Mouse (Mus musculus) liver (tissue): ENCODE measurements around the gene Ppa2.

Source experiments
- DNase-seq: peaks from one replicate; pipeline ENCODE4 v3.0.0-alpha.2; 2020; ENCODE audit warnings: mixed read lengths

Gene Ppa2

GRCm38 (mm10) chr3:133309954-133310808 lies at the start of gene Ppa2:
TSS of gene Ppa2 (plus strand) at chr3:133310110.
- peak; percentile 82 for DNase-seq

DNA sequence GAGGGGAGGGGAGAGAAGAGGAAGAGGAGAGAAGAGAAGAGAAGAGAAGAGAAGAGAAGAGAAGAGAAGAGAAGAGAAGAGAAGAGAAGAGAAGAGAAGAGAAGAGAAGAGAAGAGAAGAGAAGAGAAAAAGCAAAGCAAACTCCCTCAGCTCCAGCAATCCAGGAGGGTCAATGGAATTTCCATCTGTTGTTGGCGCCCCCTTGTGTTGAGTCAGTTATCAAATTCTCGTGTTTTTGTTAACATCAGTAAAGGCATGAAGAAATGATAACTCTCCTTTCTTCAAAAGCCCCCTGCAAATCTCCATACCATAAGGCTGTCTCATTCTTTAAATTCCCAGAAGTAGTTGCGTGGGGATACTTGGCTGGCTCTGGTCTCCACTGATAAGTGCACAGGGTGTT lies 38.0 kb upstream of the Ppa2 start:
- DNase-seq = peak; percentile 53

DNA sequence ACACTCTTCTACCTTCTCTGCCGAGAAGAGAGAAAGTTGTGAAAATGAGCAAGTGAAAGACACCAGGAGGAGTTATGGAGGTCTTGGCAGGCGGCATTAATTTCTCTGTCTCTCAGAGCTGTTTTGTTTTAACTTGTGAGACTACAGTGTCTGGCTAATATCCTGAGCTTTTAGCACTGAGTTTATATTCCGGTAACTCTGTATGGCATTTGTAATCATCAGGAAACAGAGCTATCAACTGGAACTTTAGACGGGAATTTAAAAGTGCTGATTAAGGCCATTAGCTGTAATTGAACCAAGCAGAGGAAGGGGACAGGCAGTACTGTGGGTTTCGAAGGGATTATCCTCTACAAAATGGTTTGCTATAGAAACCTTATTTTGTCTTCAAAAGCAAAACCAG lies 25.3 kb upstream of the Ppa2 start:
- DNase-seq = no peak

- DNase-seq = no peak
These were observed 21.1 kb upstream of the Ppa2 start for GRCm38 (mm10) chr3:133288795-133289194.

- DNase-seq = no peak
These were observed 5.6 kb upstream of the Ppa2 start for GRCm38 (mm10) chr3:133304328-133304727.

GRCm38 (mm10) chr3:133308361-133308760 lies 1.5 kb upstream of the Ppa2 start:
- DNase-seq = no peak

- DNase-seq = no peak
These were observed 551 bp upstream of the Ppa2 start for GRCm38 (mm10) chr3:133309359-133309758.

DNA sequence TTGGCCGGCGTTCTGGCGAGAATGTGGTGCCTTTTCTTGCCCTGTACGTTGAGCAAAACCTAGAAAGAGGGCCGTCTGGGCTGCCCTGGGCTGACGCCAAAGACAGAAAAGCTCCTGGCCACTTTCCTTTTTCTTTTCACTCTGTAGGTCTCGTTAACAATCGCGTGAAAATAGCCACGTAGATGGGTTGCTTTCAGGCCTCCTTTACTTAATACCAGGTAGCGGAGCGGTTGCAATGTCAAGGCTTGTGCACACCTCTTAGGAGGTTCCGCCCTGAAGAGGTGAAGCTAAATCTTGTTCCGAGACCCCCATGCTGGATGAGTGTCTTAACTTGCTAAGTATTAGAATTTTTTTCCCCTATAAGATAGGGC lies 884 bp downstream of the Ppa2 start:
- no peak for DNase-seq

DNA sequence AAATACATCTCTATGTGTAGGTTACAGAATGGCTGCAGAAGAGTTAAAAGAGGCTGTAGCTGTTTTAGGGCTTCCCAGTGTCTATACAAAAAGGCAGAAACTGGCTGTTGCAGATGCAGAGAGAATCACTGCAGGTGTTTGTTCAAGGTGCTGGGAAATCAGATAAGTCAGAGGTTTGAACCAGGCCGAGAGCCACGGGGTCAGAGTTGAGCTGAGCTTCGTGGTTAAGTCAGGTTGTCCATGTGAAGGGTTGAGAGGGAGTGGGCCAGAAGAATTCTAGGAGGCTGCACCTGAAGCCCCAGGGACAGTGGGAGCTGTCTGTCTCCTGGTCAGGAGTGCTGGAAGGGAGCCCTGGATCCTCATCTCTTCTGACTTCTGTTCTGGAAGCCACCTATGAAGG lies 2.4 kb downstream of the Ppa2 start:
- no peak for DNase-seq

GRCm38 (mm10) chr3:133312850-133313249 lies 2.9 kb downstream of the Ppa2 start:
- DNase-seq = peak; percentile 24

- DNase-seq = no peak
These were observed 3.7 kb downstream of the Ppa2 start for GRCm38 (mm10) chr3:133313491-133314199.

DNA sequence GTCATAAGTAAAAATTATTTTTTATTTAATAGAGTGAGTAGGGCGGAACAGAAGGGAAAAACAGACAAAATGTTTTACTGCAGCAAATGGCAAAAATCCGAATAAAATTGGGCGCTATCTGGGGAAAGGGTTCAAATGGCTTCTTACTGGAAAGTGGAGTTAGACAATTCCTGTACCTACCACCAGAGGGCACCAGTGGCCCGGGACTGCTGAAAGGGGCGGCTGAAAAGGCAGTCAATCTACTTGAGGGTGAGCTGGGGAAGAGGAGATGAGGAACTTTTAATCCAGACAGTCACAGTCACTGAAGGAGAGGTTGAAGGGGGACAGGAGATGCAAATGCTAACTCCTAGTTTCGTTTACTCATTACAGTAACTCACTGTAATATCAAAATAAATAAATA lies 4.6 kb downstream of the Ppa2 start:
- DNase-seq = peak; percentile 73

DNA sequence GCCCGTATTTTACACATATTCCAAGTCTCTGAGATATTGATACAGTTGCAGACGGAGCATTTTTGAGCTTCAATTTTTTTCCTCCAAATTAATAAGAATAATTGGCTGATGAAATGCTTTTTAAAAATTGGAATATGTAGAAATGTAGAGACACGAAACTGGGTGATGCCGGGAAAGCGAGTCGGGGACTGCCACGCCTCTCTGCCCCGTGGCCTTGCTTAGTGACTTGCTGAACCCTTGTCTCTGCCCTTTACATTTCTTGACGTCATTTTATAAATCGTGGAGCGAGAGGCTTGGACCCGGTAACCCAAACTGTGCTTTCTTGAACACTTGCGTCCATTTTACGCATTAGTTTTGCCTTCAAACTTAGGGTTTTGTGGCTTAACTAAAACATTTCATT lies 5.1 kb downstream of the Ppa2 start:
- no peak for DNase-seq

- no peak for DNase-seq
These were observed 5.7 kb downstream of the Ppa2 start for GRCm38 (mm10) chr3:133315647-133316046.

GRCm38 (mm10) chr3:133317845-133318244 lies 7.9 kb downstream of the Ppa2 start:
- DNase-seq = no peak

DNA sequence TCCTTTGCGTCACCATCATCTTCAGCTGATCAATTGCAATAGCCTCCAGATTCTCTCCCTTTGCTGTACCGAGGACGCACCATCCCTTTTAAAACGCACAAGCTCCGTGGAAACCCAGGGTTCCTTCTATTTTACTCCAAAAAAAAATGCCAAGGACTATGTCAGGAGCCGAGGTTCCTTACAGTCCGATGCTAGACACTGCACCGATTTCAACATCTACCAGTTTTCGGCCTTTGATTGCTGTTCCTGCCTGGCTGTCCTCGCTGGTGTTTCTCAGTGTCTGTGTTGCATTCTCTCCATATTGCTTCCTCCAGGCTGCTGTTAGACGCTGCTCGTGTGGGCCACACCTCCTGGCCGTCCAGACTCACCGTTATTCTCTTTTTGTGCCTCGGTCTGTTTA lies 8.7 kb downstream of the Ppa2 start:
- DNase-seq = no peak

- DNase-seq = no peak
These were observed 9.9 kb downstream of the Ppa2 start for GRCm38 (mm10) chr3:133319795-133320194.

DNA sequence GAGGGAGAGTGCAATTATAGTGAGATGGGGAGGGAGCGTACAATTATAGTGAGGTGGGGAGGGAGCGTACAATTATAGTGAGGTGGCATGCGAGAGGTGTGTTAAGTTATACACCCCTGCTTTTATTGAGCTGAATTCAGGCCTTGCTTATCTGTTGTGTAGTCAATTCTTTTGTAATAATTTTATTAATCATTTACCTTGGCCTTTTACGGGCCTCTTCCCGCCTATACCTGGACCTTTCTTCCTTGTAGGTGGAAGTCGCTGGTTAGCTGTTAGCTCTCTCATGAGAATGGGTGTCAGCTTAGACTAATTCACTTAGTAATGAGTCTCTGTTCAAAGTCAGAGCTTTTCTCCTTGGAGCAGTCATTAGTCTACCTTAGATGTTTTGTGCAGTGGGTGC lies 10.4 kb downstream of the Ppa2 start:
- no peak for DNase-seq

DNA sequence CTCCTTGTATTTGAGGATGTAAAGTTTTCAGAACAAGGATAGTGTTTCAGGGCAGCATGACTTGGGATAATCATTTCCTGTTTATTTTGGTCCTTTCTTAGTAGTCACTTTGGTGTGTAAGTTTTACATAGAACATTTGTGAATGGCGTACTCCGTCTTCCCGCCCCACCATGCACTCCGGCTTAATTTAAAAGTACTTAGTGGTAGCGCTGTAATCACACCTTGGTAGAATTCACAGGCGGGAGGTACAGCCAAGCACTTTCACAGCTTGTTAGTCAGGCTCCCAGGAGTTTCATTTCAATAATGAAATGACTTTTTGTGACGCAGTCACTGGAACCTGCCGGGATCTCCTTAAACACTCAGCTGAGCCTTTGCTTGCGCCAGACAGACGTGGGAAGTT lies 12.0 kb downstream of the Ppa2 start:
- DNase-seq = no peak

GRCm38 (mm10) chr3:133322552-133322951 lies 12.6 kb downstream of the Ppa2 start:
- DNase-seq = peak; percentile 23

GRCm38 (mm10) chr3:133325135-133325534 lies 15.2 kb downstream of the Ppa2 start:
- no peak for DNase-seq

DNA sequence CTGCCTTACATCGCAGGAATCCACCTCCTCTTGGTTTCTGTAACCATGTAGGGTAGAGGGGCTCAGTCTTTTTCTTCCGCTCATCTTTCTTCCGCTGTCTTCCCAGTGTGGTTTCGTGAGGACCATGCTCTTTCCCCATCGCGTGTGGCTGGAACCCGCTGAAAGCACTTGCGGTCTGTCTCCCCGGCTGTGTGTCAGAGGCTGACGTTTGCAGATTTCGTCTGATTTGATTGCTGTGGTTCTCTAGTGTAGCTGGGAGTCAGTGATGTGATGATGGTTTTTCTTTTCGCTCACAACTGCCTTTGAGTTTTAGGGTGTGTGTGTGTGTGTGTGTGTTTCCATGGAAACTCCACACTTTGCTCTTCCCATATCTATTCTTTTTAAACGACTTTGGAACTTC lies 18.6 kb downstream of the Ppa2 start:
- DNase-seq = no peak

DNA sequence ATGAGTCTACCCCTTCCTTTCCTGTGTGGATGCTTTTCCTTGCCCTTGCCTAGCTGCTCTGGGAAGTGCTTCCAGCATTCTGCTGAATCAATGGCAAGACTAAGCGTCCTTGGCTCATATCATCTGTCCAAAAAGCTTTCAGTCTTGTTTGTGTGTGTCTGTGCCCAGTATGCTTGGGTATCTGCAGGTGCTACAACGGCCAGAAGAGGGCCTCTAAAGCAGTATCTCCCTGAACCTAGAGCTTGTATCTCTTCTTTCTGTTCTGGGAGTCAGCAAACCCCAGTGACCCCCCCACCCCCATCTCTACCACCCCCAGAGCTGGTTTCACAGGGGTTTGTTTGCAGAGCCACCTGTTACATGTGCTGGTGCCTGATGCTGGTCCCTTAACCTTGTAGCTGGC lies 19.5 kb downstream of the Ppa2 start:
- no peak for DNase-seq

DNA sequence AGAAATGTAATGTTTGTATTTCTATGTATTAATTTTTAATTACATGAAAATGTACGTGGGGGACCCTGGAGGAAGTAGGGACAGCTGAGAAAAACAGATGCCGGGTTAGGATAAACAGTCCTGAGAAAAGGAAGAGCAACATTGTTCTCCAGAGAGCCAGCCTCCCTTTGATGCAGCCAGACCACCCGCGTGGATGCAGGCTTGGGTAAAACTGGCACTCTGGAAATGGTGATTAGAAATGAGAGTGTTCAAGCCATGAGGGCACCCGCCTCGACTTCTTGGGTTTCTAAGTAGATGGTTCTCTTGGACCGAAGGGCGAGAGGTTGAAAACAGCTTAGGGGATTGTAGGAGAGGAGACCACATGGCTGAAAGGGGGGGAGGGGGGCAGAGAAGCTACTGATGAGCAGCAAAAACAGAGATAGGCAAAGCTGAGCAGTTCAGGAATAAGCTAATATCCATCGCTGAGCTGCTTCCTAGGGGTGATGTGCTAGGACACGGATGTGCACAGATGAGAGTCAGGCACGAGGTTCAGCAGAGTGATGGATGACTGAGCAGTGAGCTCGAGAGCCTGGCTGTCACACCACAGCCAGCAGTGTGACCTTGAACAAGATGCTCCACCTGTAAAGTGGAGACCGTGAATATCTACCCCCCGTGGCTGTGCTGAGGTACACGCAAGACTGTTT lies 21.4 kb downstream of the Ppa2 start:
- DNase-seq = no peak
